Mouse (Mus musculus): ENCODE results near the gene Odf2. TPM values are rescaled to one million over a fixed set of nuclear protein-coding genes. Genes with fewer than 3 reads are reported as not detected.
A peak's percentile ranks its signal among the peaks of the same experiment; 100 is the strongest.

Odf2 gene
- polyA plus RNA-seq, 1 experiment from 2014 or later, result 64.3 TPM

DNA sequence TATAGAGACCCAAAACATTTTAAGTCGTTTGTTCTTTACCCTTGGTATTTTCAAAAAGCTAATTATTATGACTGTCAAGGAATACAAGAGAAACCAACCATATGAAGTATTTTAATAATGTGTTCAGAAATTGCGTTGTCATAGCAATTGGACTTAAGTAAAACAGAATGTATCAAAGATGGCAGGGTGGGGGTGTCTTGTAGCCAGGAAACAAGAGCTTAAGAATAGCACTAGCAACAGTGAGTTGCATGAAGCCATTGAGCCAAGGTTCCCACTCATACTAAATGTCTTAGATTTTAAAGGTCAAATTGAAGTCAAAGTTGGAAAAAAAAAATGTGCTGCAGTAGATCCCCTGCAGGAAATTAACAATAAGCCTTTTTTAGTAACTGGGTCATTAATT lies 77.8 kb downstream of the Odf2 start:
- Histone ChIP-seq H3K4me3 (ENCODE audit: low read depth, low read length) (peak overlapping the region; percentile 96), H3K4me2 (replicated peaks; ENCODE audit: low read depth, low read length) (peak overlapping the region; percentile 63), H3K27me3 (ENCODE audit: control insufficient read depth, insufficient read depth, low read length) (no peaks in the 10 kb centered on the region), H3K9ac (replicated peaks; ENCODE audit: low read depth, low read length) (peak overlapping the region; percentile 96; the same call in 1 of the 2 replicates), H3K9me3 (ENCODE audit: control insufficient read depth, low read depth, low read length) (no peaks in the 10 kb centered on the region), H3K4me1 (ENCODE audit: control insufficient read depth, insufficient read depth, low read length) (peaks cover 25% of the 10 kb centered on the region), H3K27ac (ENCODE audit: low read length) (no peak overlapping the region), H3K36me3 (ENCODE audit: control insufficient read depth, insufficient read depth, low read length) (peaks cover 4% of the 10 kb centered on the region)
- ATAC-seq (ENCODE audit: insufficient number of reproducible peaks, insufficient read depth, low FRiP score, low read depth), result no peak
- WGBS, result 72% methylated on average over 2 of the region's 2 CpGs

DNA sequence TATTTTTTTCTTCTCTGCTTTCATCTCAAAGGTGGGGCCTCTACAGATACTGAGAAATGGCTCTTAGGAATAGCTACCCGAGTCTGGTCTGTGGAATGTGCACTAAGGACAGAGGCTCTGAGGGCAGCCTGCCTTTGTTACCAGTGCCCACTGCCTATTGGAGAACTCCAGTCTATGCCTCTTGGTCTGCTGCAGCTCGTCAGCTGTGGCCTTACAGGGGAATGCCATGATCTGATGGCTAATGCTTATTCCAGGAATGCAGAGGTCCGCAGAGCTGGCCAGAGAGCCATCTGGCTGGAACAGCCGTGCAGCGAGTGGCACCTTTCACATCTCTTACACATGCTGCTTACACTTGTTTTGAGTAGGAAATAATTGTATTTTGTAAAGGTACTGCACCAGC lies 78.7 kb downstream of the Odf2 start:
- Histone ChIP-seq H3K9ac (replicated peaks; ENCODE audit: low read depth, low read length) (no peak overlapping the region), H3K36me3 (ENCODE audit: control insufficient read depth, insufficient read depth, low read length) (peaks cover 4% of the 10 kb centered on the region), H3K4me3 (ENCODE audit: low read depth, low read length) (no peak overlapping the region; the same call in 1 of the 2 replicates), H3K27ac (ENCODE audit: low read length) (no peak overlapping the region), H3K9me3 (ENCODE audit: control insufficient read depth, low read depth, low read length) (no peaks in the 10 kb centered on the region), H3K4me1 (ENCODE audit: control insufficient read depth, insufficient read depth, low read length) (peaks cover 32% of the 10 kb centered on the region), H3K4me2 (replicated peaks; ENCODE audit: low read depth, low read length) (peak overlapping the region; percentile 63; the same call in 1 of the 2 replicates), H3K27me3 (ENCODE audit: control insufficient read depth, insufficient read depth, low read length) (no peaks in the 10 kb centered on the region)
- ATAC-seq (ENCODE audit: insufficient number of reproducible peaks, insufficient read depth, low FRiP score, low read depth), result no peak
- WGBS, result 63% methylated on average over 5 of the region's 5 CpGs

DNA sequence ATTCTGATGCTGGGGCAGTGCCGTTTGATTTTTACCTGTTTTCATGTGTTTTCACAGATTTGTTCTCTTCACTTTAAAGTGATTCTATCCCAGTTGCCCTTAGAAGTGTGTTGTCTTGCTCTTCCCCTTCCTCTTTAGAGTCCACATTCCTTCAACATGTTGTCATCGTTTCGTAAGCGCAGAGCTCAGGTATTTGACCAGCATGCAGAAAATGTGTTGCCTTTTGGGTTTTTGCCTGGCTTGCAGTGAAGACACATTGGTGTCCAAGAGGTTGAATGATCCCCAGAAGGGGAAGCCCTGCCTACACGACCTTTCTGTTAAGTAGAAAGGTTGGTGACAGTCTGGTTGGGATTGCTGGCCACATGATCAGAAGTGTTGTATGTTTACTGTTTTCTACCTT lies 79.6 kb downstream of the Odf2 start:
- H3K9ac ChIP-seq (replicated peaks; ENCODE audit: low read depth, low read length), result no peak overlapping the region
- ATAC-seq (ENCODE audit: insufficient number of reproducible peaks, insufficient read depth, low FRiP score, low read depth), result no peak
- no peaks in the 10 kb centered on the region for H3K9me3 ChIP-seq (ENCODE audit: control insufficient read depth, low read depth, low read length)
- H3K27ac ChIP-seq (ENCODE audit: low read length), result no peak overlapping the region
- no peaks in the 10 kb centered on the region for H3K27me3 ChIP-seq (ENCODE audit: control insufficient read depth, insufficient read depth, low read length)
- peaks cover 36% of the 10 kb centered on the region for H3K4me1 ChIP-seq (ENCODE audit: control insufficient read depth, insufficient read depth, low read length)
- 54% methylated on average over 5 of the region's 5 CpGs for WGBS
- H3K36me3 ChIP-seq (ENCODE audit: control insufficient read depth, insufficient read depth, low read length), result peaks cover 4% of the 10 kb centered on the region
- H3K4me3 ChIP-seq (ENCODE audit: low read depth, low read length), result no peak overlapping the region
- H3K4me2 ChIP-seq (replicated peaks; ENCODE audit: low read depth, low read length), result no peak overlapping the region

DNA sequence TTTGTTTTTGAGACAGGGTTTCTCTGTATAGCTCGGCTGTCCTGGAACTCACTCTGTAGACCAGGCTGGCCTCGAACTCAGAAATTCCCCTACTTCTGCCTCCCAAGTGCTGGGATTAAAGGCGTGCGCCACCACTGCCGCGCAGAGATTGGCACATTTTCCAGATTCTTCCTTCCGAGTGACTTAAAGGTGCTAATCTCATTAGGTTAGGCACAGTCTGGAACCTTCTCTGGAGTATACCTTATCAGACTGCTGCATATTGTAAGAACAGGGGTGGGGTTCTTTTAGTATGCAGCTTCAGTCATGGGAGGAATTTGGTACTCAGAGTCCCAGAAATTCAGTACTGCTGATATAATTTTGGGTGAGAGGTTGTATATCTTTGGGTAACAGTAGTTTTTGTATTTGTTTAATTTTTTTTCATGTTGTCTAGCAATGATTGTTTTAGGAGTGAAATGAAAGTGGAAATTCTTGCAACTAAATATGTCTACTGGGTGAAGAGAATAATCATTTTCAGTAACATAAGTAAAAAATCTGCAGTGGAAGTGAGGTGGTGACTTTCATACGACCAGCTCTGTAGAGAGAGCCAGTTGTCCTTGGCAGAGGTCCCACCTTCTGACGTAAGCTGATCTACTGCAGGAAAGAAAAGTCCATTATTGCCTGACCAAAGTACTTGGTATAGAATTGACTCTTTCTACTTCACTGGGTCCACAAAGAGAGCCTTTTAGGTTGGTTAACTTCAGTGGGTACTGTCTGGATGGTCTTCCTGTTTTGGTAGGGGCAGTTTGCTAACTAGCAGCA lies 83.0 kb downstream of the Odf2 start:
- WGBS, result 71% methylated on average over 9 of the region's 9 CpGs
- ATAC-seq (ENCODE audit: insufficient number of reproducible peaks, insufficient read depth, low FRiP score, low read depth), result no peak

DNA sequence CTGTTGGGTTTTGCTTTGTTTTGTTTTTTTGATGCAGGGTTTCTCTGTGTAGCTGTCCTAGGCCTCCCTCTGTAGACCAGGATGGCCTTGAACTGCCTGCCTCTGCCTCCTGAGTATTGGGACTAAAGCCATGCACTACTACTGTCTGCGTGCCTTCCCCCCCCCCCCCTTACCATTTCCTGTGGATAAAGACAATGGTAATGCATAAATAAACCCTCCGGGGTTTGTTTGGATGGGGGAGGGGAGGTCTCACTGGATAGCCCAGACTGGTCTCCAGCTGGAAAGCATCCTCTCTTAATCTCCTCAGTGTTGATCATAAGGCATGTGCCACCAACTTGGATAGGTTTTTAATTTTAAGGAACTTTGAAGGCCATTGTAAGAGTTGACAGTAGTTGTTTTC lies 84.5 kb downstream of the Odf2 start:
- Histone ChIP-seq H3K9ac (replicated peaks; ENCODE audit: low read depth, low read length) (no peak overlapping the region), H3K27me3 (ENCODE audit: control insufficient read depth, insufficient read depth, low read length) (no peaks in the 10 kb centered on the region), H3K4me2 (replicated peaks; ENCODE audit: low read depth, low read length) (no peak overlapping the region), H3K36me3 (ENCODE audit: control insufficient read depth, insufficient read depth, low read length) (peaks cover 18% of the 10 kb centered on the region), H3K9me3 (ENCODE audit: control insufficient read depth, low read depth, low read length) (no peaks in the 10 kb centered on the region), H3K4me3 (ENCODE audit: low read depth, low read length) (no peak overlapping the region), H3K4me1 (ENCODE audit: control insufficient read depth, insufficient read depth, low read length) (peaks cover 19% of the 10 kb centered on the region; the same call in 1 of the 2 replicates), H3K27ac (ENCODE audit: low read length) (no peak overlapping the region)
- ATAC-seq (ENCODE audit: insufficient number of reproducible peaks, insufficient read depth, low FRiP score, low read depth), result no peak
- 10% methylated on average over 2 of the region's 2 CpGs for WGBS

More for the DNA sequence above, 83.0 kb downstream of the Odf2 start:
- H3K4me3 ChIP-seq (ENCODE audit: low read depth, low read length), result no peak overlapping the region
- 0 out of 2 replicates have a peak overlapping the region, but pooled peaks have one; percentile 27 for H3K27ac ChIP-seq (ENCODE audit: low read length)
- H3K4me1 ChIP-seq (ENCODE audit: control insufficient read depth, insufficient read depth, low read length), result peaks cover 29% of the 10 kb centered on the region
- no peaks in the 10 kb centered on the region for H3K27me3 ChIP-seq (ENCODE audit: control insufficient read depth, insufficient read depth, low read length)
- peaks cover 15% of the 10 kb centered on the region for H3K36me3 ChIP-seq (ENCODE audit: control insufficient read depth, insufficient read depth, low read length)
- H3K9me3 ChIP-seq (ENCODE audit: control insufficient read depth, low read depth, low read length), result no peaks in the 10 kb centered on the region
- no peak overlapping the region for H3K9ac ChIP-seq (replicated peaks; ENCODE audit: low read depth, low read length)
- no peak overlapping the region for H3K4me2 ChIP-seq (replicated peaks; ENCODE audit: low read depth, low read length)

DNA sequence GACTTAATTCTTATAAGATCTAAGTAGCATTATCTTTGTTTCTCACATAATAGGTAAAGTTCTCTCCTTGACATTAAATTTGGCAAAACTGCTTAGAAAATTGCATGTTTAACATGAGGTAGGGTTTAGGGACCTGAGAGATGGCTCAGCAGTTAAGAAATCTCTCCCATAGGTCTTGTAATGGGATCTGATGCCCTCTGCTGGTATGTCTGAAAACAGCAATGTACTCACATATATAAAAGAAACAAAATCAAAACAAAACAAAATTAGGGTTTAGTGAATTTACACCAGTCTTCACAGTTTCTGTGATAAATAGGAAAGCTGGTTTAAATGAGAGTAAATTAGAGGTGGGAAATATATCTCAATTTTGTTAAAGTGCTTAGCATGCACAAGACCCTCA lies 88.3 kb downstream of the Odf2 start:
- no peaks in the 10 kb centered on the region for H3K9me3 ChIP-seq (ENCODE audit: control insufficient read depth, low read depth, low read length)
- no peak overlapping the region for H3K4me2 ChIP-seq (replicated peaks; ENCODE audit: low read depth, low read length)
- ATAC-seq (ENCODE audit: insufficient number of reproducible peaks, insufficient read depth, low FRiP score, low read depth), result no peak
- no peaks in the 10 kb centered on the region for H3K27me3 ChIP-seq (ENCODE audit: control insufficient read depth, insufficient read depth, low read length)
- H3K4me1 ChIP-seq (ENCODE audit: control insufficient read depth, insufficient read depth, low read length), result peaks cover 9% of the 10 kb centered on the region; the same call in 1 of the 2 replicates
- no peak overlapping the region for H3K9ac ChIP-seq (replicated peaks; ENCODE audit: low read depth, low read length)
- H3K36me3 ChIP-seq (ENCODE audit: control insufficient read depth, insufficient read depth, low read length), result peaks cover 44% of the 10 kb centered on the region
- H3K4me3 ChIP-seq (ENCODE audit: low read depth, low read length), result no peak overlapping the region
- no peak overlapping the region for H3K27ac ChIP-seq (ENCODE audit: low read length)

DNA sequence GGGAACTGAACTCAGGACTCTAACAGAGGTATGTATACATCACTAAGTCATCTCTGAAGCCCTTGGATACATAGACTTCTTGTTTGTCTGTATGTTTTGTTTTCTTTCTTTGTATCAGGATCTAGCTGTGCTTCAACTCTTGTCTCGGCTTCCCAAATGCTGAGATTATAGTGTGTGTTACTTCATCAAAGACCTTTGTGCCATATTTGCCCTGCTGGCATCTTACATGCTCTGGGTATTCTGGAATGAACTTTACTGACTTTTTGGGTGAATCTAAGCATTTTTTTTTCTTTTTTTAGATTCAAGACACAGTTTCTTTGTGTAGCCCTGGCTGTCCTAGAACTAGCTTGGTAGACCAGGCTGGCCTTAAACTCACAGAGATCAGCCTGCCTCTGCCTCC lies 91.6 kb downstream of the Odf2 start:
- H3K4me3 ChIP-seq (ENCODE audit: low read depth, low read length), result no peak overlapping the region
- H3K4me1 ChIP-seq (ENCODE audit: control insufficient read depth, insufficient read depth, low read length), result no peaks in the 10 kb centered on the region
- H3K9me3 ChIP-seq (ENCODE audit: control insufficient read depth, low read depth, low read length), result no peaks in the 10 kb centered on the region
- peaks cover 70% of the 10 kb centered on the region for H3K36me3 ChIP-seq (ENCODE audit: control insufficient read depth, insufficient read depth, low read length)
- ATAC-seq (ENCODE audit: insufficient number of reproducible peaks, insufficient read depth, low FRiP score, low read depth), result no peak
- H3K27ac ChIP-seq (ENCODE audit: low read length), result no peak overlapping the region
- H3K4me2 ChIP-seq (replicated peaks; ENCODE audit: low read depth, low read length), result no peak overlapping the region
- no peak overlapping the region for H3K9ac ChIP-seq (replicated peaks; ENCODE audit: low read depth, low read length)
- 93% methylated on average over 1 of the region's 1 CpGs for WGBS
- no peaks in the 10 kb centered on the region for H3K27me3 ChIP-seq (ENCODE audit: control insufficient read depth, insufficient read depth, low read length)

Data from stomach, embryonic 14.5 days (tissue).